Mouse (Mus musculus) olfactory bulb, adult 2 months (tissue): ENCODE measurements around the gene Zbtb32. TPM values are rescaled to one million over a fixed set of nuclear protein-coding genes. Genes with fewer than 3 reads are reported as not detected.

ENCODE experiments used
- H3K27ac ChIP-seq: fragments of 200-500 bp; 2 replicates; pipeline ENCODE4 v1.5.1; 2012; ENCODE audit warnings: low read depth, low read length; ENCODE audit not compliant: insufficient read depth
- H3K4me1 ChIP-seq: fragments of 200-500 bp; 2 replicates; pipeline ENCODE4 v1.6.1; 2012; ENCODE audit warnings: low read length; ENCODE audit not compliant: control insufficient read depth, insufficient read depth
- H3K4me3 ChIP-seq: fragments of 200-500 bp; 2 replicates; pipeline ENCODE4 v1.5.1; 2012; ENCODE audit warnings: mild to moderate bottlenecking, low read depth, low read length, moderate library complexity; ENCODE audit not compliant: insufficient read depth
- CTCF ChIP-seq: fragments of 200-500 bp; IDR thresholded peaks from 2 replicates; pipeline ENCODE4 v1.5.1; 2012; ENCODE audit warnings: low read depth, mild to moderate bottlenecking, low read length, moderate library complexity; ENCODE audit not compliant: insufficient read depth
- POLR2A ChIP-seq: fragments of 200-500 bp; IDR thresholded peaks from 2 replicates; pipeline ENCODE4 v1.6.1; 2012; ENCODE audit warnings: mild to moderate bottlenecking, low read depth, low read length, moderate library complexity; ENCODE audit not compliant: insufficient read depth
- WGBS: fragments of 180-500 bp; shearing (Covaris S2); methylation state at CpG from one replicate; pipeline ENCODE4 v1.1.7; 2018; 5-methylcytosine and 5-hydroxymethylcytosine counted together
- polyA plus RNA-seq: library from polyadenylated mRNA; stranded (reverse); fragments of >200 nt; gene quantifications from 2 replicates; pipeline ENCODE4 v1.2.4, GENCODE M21; 2012; ENCODE audit warnings: low replicate concordance; ENCODE audit not compliant: missing spikeins, insufficient read depth, insufficient read length

Zbtb32 gene
- polyA plus RNA-seq, 1 experiment, result not detected

- 82% methylated on average over 22 of the region's 22 CpGs for WGBS
- no peak for TF ChIP-seq CTCF
- TF ChIP-seq POLR2A, result no peak
- peaks cover 23% of the 10 kb centered on the region for H3K4me1 ChIP-seq
- no peak overlapping the region for H3K27ac ChIP-seq
- no peak overlapping the region for H3K4me3 ChIP-seq
Observed at GRCm38 (mm10) chr7:30553810-30554584, 44.7 kb downstream of the Zbtb32 start.

DNA sequence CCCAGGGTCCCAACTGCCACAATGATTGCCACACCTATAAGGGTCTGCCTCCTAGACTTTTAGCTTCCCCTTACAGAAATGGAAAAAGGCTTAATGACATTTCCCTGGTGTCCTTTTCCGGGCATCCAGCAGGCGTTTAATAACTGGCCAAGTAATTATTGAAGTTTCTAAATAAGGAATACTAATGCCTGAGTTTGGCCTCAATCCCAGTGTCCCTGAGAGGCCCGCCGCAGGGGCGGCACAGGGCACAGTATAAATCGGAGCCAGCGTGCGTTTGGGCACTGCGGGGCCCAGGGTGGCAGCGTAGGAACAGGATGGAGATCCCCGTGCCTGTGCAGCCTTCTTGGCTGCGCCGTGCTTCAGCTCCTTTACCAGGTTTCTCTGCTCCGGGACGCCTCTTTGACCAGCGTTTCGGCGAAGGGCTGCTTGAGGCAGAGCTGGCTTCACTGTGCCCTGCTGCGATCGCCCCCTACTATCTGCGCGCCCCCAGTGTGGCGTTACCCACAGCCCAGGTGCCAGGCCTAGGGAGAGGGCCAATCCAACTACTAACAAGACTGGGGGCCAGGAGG, 45.6 kb downstream of the Zbtb32 start:
- Histone ChIP-seq H3K27ac (peak overlapping the region; percentile 52), H3K4me1 (peaks cover 18% of the 10 kb centered on the region), H3K4me3 (peak overlapping the region; percentile 44)
- TF ChIP-seq CTCF (no peak), POLR2A (no peak)
- WGBS, result under 1% methylated on average over 23 of the region's 23 CpGs

DNA sequence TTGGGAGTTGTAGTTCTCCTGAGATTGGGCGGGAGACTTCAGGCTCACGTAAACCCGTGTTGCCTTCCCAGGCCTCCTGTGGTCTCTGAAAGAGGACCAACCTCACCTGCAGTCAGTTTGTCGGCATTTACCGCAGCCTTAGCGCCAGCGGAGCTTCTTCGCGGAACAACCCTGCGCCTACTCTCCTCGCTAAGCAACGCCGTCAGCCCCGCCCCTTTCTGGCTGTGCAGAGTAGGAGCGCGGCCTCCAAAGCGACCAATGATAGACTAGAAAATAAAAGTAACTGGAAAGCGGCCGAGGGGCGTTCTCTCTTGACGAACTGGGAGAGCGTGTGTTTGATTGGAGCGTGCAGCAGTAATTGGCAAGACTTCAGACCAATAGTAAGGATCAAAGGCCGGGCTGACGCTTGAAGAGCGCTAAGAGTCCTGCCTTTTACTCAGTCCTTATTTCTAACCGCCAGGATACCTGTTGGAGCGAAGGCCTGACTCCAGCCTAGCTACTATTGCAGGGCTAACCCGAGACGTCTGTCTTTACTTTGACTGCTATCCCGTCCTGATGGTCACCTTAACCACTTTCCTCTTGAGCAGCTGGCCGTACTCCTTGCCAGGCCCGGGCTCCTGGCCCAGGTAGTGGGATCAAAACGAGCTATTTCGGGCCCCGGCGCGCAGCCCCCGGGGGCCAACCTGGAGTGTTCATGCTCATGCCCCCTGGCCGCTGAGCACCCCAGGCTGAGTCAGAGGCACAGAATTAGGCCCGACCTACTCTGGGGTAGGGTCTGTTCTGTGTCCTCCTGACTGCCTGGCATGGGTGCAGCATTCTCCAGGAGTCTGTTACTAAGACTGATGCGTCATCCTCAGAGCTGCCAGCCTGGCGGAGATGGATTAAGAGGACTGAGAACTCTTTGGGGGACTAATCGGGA, 46.3 kb downstream of the Zbtb32 start, which contains the start of the genes Hspb6 and Proser3:
Gene Hspb6, plus strand, starts transcription at position 77 of the 919 bp plus-strand sequence.
Gene Proser3, minus strand, starts transcription at position 198 of the 919 bp plus-strand sequence.
- peak within 1 kb of the TSS; percentile 72 for H3K4me3 ChIP-seq
- peak within 1 kb of the TSS; percentile 90 for H3K27ac ChIP-seq
- TF ChIP-seq CTCF, result peak; percentile 10; the same call in 1 of the 2 replicates
- no peak; the same call in 1 of the 2 replicates for TF ChIP-seq POLR2A
- H3K4me1 ChIP-seq, result peaks cover 13% of the 10 kb centered on the region
- under 1% methylated on average over 44 of the region's 44 CpGs for WGBS

GRCm38 (mm10) chr7:30551445-30552101, 47.1 kb downstream of the Zbtb32 start:
- Histone ChIP-seq H3K4me1 (peaks cover 13% of the 10 kb centered on the region), H3K4me3 (peak overlapping the region; percentile 72), H3K27ac (peak overlapping the region; percentile 90)
- WGBS, result 3% methylated on average over 10 of the region's 10 CpGs
- TF ChIP-seq POLR2A, result no peak
- no peak for TF ChIP-seq CTCF

DNA sequence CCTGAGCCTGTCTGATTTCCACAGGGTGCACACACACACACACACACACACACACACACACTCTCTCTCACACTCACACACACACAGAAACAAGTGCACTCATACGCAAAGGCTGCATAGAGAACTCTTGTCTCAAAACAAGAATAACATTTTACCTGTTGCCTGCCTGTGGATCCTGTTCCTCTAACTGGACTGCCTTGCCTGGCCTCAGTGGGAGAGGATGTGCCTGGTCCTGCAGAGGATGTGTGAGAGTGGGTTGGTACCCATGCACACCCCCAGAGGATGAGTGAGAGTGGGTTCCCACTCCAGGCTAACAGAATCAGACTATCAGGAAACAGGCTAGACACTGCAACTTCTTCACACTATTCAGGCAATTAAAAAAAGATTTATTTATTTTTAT, 48.1 kb downstream of the Zbtb32 start:
- no peak overlapping the region for H3K27ac ChIP-seq
- 92% methylated on average over 1 of the region's 1 CpGs for WGBS
- H3K4me3 ChIP-seq, result no peak overlapping the region
- no peak for TF ChIP-seq POLR2A
- TF ChIP-seq CTCF, result no peak
- H3K4me1 ChIP-seq, result peaks cover 13% of the 10 kb centered on the region

- peaks cover 13% of the 10 kb centered on the region for H3K4me1 ChIP-seq
- no peak overlapping the region for H3K27ac ChIP-seq
- TF ChIP-seq POLR2A, result no peak
- TF ChIP-seq CTCF, result no peak
- H3K4me3 ChIP-seq, result no peak overlapping the region
- WGBS, result 86% methylated on average over 2 of the region's 2 CpGs
Observed at GRCm38 (mm10) chr7:30549880-30550279, 48.8 kb downstream of the Zbtb32 start.

DNA sequence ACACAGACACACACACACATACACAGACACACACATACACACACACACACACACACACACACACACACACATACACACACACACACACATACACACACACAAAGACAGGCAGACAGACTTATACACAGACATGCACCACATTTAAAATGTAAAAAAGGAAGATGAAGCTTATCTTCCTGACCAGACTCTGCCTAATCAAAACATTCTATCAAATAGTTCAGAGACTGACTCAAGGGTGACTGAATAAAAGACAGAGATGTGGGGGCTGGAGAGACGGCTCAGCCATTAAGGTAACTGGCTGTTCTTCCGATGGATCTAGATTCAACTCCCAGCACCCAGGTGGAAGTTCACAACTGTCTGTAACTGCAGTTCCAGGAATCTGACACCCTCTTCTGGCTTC, 54.4 kb downstream of the Zbtb32 start:
- WGBS, result 86% methylated on average over 2 of the region's 2 CpGs
- TF ChIP-seq POLR2A (no peak), CTCF (no peak)
- H3K27ac ChIP-seq, result no peak overlapping the region
- H3K4me3 ChIP-seq, result no peak overlapping the region
- no peaks in the 10 kb centered on the region for H3K4me1 ChIP-seq

DNA sequence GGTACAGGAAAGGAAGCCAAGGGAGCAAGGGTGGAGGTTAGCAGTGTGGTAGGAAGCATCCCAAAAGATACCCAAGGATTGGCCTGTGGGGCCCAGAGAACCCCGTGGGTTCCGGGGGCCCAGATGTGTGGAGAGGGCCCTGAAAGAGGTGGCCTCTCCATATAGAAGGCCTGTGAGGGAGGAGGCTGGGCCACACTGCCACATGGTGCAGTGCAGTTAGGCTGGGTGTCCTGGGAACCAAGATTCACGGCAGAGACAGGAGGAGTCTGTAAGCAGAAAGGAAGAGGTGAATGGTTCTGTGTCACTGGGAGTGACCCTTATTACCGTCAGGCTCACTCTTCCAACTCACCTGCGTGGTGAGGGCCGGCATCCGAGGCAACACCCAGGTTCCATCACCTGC, 58.1 kb downstream of the Zbtb32 start:
- Histone ChIP-seq H3K27ac (no peak overlapping the region), H3K4me1 (peaks cover 1% of the 10 kb centered on the region; the same call in 1 of the 2 replicates), H3K4me3 (no peak overlapping the region)
- no peak for TF ChIP-seq POLR2A
- no peak for TF ChIP-seq CTCF
- 92% methylated on average over 7 of the region's 7 CpGs for WGBS

Other genes with a start within 250 kb of the Zbtb32 start
- not detected in 2 replicates for gene Lrfn3, start 236.1 kb downstream of the Zbtb32 start, polyA plus RNA-seq
- gene Tyrobp, start 185.1 kb downstream of the Zbtb32 start, polyA plus RNA-seq, result not detected in 2 replicates
- not detected in 2 replicates for gene Hcst, start 179.1 kb downstream of the Zbtb32 start, polyA plus RNA-seq
- gene Nfkbid, start 177.2 kb downstream of the Zbtb32 start, polyA plus RNA-seq, result not detected in 2 replicates
- 174 TPM in 1 of 2 replicates, not detected in the other for gene Aplp1, start 153.4 kb downstream of the Zbtb32 start, polyA plus RNA-seq
- gene Kirrel2, start 141.2 kb downstream of the Zbtb32 start, polyA plus RNA-seq, result not detected in 2 replicates
- not detected in 2 replicates for gene Nphs1, start 140.6 kb downstream of the Zbtb32 start, polyA plus RNA-seq
- gene Prodh2, start 105.3 kb downstream of the Zbtb32 start, polyA plus RNA-seq, result not detected in 2 replicates
- gene Arhgap33, start 63.8 kb downstream of the Zbtb32 start, polyA plus RNA-seq, result not detected in 2 replicates
- gene Hspb6, start 46.7 kb downstream of the Zbtb32 start, polyA plus RNA-seq, result not detected in 2 replicates
- gene Proser3, start 46.6 kb downstream of the Zbtb32 start, polyA plus RNA-seq, result not detected in 2 replicates
- gene Lin37, start 39.1 kb downstream of the Zbtb32 start, polyA plus RNA-seq, result not detected in 2 replicates
- not detected in 2 replicates for gene U2af1l4, start 35.6 kb downstream of the Zbtb32 start, polyA plus RNA-seq
- gene Gm49396, start 35.6 kb downstream of the Zbtb32 start, polyA plus RNA-seq, result not detected in 2 replicates
- gene Psenen, start 35.3 kb downstream of the Zbtb32 start, polyA plus RNA-seq, result not detected in 2 replicates
- gene Igflr1, start 33.5 kb downstream of the Zbtb32 start, polyA plus RNA-seq, result not detected in 2 replicates
- gene Kmt2b, start 10.2 kb downstream of the Zbtb32 start, polyA plus RNA-seq, result 696 TPM in 1 of 2 replicates, not detected in the other
- gene Upk1a, start 13.9 kb upstream of the Zbtb32 start, polyA plus RNA-seq, result not detected in 2 replicates
- gene Cox6b1, start 27.2 kb upstream of the Zbtb32 start, polyA plus RNA-seq, result 1,523 TPM in 1 of 2 replicates, not detected in the other
- not detected in 2 replicates for gene Etv2, start 36.9 kb upstream of the Zbtb32 start, polyA plus RNA-seq
- not detected in 2 replicates for gene Rbm42, start 51.4 kb upstream of the Zbtb32 start, polyA plus RNA-seq
- not detected in 2 replicates for gene Haus5, start 66.1 kb upstream of the Zbtb32 start, polyA plus RNA-seq
- gene Pmis2, start 72.7 kb upstream of the Zbtb32 start, polyA plus RNA-seq, result not detected in 2 replicates
- not detected in 2 replicates for gene 2200002J24Rik, start 100.0 kb upstream of the Zbtb32 start, polyA plus RNA-seq
- not detected in 2 replicates for gene Atp4a, start 113.3 kb upstream of the Zbtb32 start, polyA plus RNA-seq
- not detected in 2 replicates for gene Tmem147, start 130.6 kb upstream of the Zbtb32 start, polyA plus RNA-seq
- not detected in 2 replicates for gene Gapdhs, start 144.8 kb upstream of the Zbtb32 start, polyA plus RNA-seq
- gene Sbsn, start 152.6 kb upstream of the Zbtb32 start, polyA plus RNA-seq, result not detected in 2 replicates
- gene Dmkn, start 164.8 kb upstream of the Zbtb32 start, polyA plus RNA-seq, result not detected in 2 replicates
- not detected in 2 replicates for gene Krtdap, start 189.0 kb upstream of the Zbtb32 start, polyA plus RNA-seq
- not detected in 2 replicates for gene Ffar2, start 224.9 kb upstream of the Zbtb32 start, polyA plus RNA-seq